Mouse (Mus musculus): Measurements from ENCODE around the gene Polr2b.

DNA sequence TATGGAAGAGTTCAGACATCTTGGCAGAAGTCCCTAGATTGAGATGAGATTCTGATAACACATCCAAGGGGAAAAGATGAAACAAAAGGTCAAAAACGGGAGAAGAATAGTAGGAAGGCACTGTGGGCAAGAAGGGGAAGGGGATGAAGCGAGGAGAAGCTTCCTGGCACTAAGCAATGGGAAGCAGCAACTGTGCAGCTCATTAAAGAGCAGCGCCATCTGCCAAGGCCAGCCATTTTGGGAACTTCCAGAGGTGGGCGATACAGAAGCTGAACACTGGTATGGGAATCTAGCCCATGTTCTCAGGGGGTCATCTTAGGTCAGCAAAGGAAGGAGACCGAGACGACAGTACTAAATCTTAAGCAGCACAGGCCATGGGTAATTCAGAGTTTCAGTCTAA, 53.7 kb downstream of the Polr2b start:
- TF ChIP-seq CTCF (IDR thresholded peaks at IDR 0.05; ENCODE audit: borderline replicate concordance, insufficient read depth, low read depth, low read length): no peak
- no peak for TF ChIP-seq POLR2A (IDR thresholded peaks at IDR 0.05; ENCODE audit: borderline replicate concordance, insufficient read depth, low read length)
